Mouse (Mus musculus) stomach, embryonic 15.5 days (tissue): ENCODE data around the gene Rem1. TPM values are rescaled to one million over a fixed set of nuclear protein-coding genes. Genes with fewer than 3 reads are reported as not detected.
"Not testable (repeated sequence)": the region's sequence is repeated elsewhere in the genome, so short reads cannot be mapped to it uniquely, and the experiment has no call there.

Source experiments
- ATAC-seq: fragments of 200-750 bp; cut with Nextera tagmentation; 2 replicates; pipeline ENCODE4 v1.8.0; 2017; ENCODE audit warnings: low read depth, moderate number of reproducible peaks, moderate TSS enrichment; ENCODE audit not compliant: insufficient read depth, low FRiP score
- H3K27ac ChIP-seq: fragments of 300-500 bp; sonication (generic); 2 replicates; pipeline ENCODE4 v1.5.1; 2015; ENCODE audit warnings: mild to moderate bottlenecking, inconsistent platforms
- H3K27me3 ChIP-seq: fragments of 300-500 bp; sonication (generic); replicated peaks from 2 replicates; pipeline ENCODE4 v1.6.1; 2015; ENCODE audit warnings: inconsistent platforms
- H3K36me3 ChIP-seq: fragments of 300-500 bp; sonication (generic); 2 replicates; pipeline ENCODE4 v1.6.1; 2015; ENCODE audit warnings: inconsistent platforms
- H3K4me1 ChIP-seq: fragments of 300-500 bp; sonication (generic); 2 replicates; pipeline ENCODE4 v1.6.1; 2015; ENCODE audit warnings: inconsistent platforms
- H3K4me2 ChIP-seq: fragments of 300-500 bp; sonication (generic); 2 replicates; pipeline ENCODE4 v1.6.1; 2015; ENCODE audit warnings: mild to moderate bottlenecking, inconsistent platforms
- H3K4me3 ChIP-seq: fragments of 300-500 bp; sonication (generic); replicated peaks from 2 replicates; pipeline ENCODE4 v1.5.1; 2015; ENCODE audit warnings: inconsistent platforms
- H3K9ac ChIP-seq: fragments of 300-500 bp; sonication (generic); 2 replicates; pipeline ENCODE4 v1.6.1; 2015; ENCODE audit warnings: inconsistent platforms
- H3K9me3 ChIP-seq: fragments of 300-500 bp; sonication (generic); 2 replicates; pipeline ENCODE4 v1.6.1; 2016; ENCODE audit warnings: inconsistent platforms
- WGBS: fragments of 180-500 bp; shearing (Covaris S2); methylation state at CpG from one replicate; pipeline ENCODE4 v1.1.7; 2015; 5-methylcytosine and 5-hydroxymethylcytosine counted together
- polyA plus RNA-seq: library from polyadenylated mRNA; unstranded; fragments of >200 nt; fragmentation: Nextera tagmentation; extraction: Ambion mirVana; gene quantifications from 2 replicates; pipeline ENCODE4 v1.2.1, GENCODE M21; 2015

The Rem1 gene
- polyA plus RNA-seq, 1 experiment from 2014 or later = 22.7 TPM

DNA sequence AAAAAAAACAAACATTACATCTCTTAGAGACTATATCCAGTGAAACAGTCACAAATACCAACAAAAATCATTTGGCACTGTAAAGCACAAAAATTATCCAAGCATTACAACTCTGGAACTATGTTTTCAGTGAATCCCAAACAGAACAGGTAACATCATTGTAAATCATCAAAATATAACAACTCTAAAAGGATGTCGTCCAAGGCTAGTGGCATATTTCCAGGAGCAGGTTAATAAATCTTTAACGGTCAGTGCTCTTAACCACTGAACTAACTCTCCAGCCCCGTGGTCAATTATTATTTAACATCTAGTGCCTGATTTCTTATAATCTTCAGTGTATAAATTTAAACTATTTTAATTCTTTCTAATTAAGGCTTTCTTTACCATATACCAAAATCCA lies 39.4 kb downstream of the Rem1 start:
- WGBS = 71% methylated on average over 3 of the region's 3 CpGs
- not testable (repeated sequence) for H3K4me3 ChIP-seq, H3K36me3 ChIP-seq, H3K27ac ChIP-seq, H3K9ac ChIP-seq, H3K27me3 ChIP-seq, ATAC-seq, H3K9me3 ChIP-seq, H3K4me2 ChIP-seq
- peaks cover 12% of the 10 kb centered on the region for H3K4me1 ChIP-seq

DNA sequence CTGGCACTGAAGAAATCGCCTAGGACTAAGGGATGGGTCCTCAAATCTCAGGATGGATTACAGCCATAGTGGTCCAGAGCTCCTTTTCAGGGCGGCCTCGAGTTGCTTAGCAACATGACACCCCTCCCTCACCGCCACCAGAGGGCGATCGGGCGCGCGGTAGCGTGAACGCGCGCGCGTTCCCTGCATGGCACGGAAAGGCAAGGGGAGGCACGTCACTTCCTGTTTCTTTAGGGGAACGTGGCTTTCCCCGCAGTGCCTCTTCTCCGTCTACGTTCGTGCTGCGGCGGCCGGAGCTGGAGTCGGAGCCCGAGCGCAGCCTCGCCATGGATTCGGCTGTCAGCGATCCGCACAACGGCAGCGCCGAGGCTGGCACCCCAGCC lies 42.5 kb downstream of the Rem1 start, which contains the start of gene H13:
Gene H13, plus strand, starts transcription at position 206 of the 383 bp plus-strand sequence.
- peaks cover 32% of the 10 kb centered on the region for H3K4me1 ChIP-seq
- WGBS = under 1% methylated on average over 35 of the region's 35 CpGs
- H3K9ac ChIP-seq = peak within 1 kb of the TSS; percentile 68
- no peaks in the 10 kb centered on the region for H3K27me3 ChIP-seq
- peak within 1 kb of the TSS; percentile 74 for H3K4me2 ChIP-seq
- H3K9me3 ChIP-seq = no peaks in the 10 kb centered on the region
- H3K27ac ChIP-seq = peak within 1 kb of the TSS; percentile 95
- H3K4me3 ChIP-seq = peak within 1 kb of the TSS; percentile 91
- peak; percentile 79 for ATAC-seq
- H3K36me3 ChIP-seq = no peaks in the 10 kb centered on the region

DNA sequence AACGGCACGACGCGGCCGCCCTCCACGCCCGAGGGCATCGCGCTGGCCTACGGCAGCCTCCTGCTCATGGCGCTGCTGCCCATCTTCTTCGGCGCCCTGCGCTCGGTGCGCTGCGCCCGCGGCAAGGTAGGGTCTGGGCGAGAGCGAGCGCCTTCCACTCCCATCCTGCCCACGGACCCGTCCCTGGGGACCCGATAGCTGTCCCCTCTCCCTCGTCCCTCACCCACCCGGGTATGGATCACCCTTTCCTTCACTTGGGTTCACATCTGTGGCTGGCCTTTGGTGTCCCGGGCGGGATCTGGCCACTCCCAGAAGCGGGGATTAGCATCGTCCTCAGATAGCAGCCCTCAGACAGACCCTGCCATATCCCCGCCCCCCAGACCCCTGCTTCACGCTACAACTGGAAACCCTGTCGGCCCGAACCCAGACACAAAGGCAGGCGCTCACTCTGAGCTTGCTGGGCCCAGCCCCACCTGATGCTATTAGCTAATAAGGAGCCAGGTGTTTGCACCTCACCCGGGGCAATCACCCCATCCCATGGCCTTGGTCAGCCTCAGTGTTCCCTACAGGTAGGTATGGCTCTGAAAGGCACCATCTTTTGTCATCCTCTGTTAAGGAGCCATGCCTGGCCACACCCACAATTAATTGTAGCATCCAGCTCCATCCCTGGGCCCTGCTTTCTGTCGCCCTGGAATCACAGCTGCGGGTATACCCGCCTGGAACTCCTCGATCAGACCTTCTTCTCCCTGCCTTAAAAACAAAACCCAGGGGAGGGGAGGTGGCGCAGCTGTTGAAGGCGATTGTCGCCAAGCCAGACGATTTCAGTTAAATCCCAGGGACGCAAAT lies 43.1 kb downstream of the Rem1 start:
- peak; percentile 68 for ATAC-seq
- Histone ChIP-seq H3K27me3 (no peaks in the 10 kb centered on the region), H3K9ac (peak overlapping the region; percentile 68), H3K27ac (peak overlapping the region; percentile 95), H3K4me1 (peaks cover 32% of the 10 kb centered on the region), H3K4me3 (peak overlapping the region; percentile 91), H3K4me2 (peak overlapping the region; percentile 74), H3K36me3 (no peaks in the 10 kb centered on the region), H3K9me3 (no peaks in the 10 kb centered on the region)
- under 1% methylated on average over 41 of the region's 46 CpGs for WGBS

DNA sequence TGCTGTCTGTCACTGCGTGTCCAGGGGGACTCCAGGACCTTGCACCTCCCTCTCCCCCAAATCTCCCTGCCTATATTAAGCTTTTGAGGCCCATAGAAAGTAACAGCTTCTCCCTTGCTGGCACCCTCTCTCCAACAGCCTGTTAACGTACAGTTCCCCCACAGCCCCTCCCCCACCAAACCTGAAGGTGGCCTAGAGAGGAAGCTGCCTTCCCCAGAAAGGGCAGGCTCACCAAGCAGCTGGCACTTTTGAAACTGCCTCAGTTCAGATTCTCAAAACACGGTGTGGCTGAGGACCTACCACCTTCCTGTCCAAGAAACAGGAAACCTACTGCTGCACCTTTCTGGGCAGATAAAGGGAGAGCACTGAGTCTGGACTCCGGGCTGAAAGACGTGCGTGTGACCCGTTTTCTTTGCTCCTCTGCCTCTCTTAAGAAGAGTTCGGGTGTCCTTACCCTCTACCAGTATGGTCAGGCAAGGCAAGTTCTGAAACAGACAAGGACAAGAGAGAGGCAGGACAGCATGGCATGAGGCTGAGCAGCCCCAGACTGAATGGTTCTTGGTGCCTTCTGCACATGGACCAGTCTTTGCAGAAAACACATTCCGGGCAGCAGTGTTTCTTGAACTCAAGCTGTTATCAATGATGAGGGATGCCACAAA lies 44.4 kb downstream of the Rem1 start:
- peak overlapping the region; percentile 91 for H3K4me3 ChIP-seq
- peaks cover 11% of the 10 kb centered on the region for H3K36me3 ChIP-seq
- ATAC-seq = no peak
- H3K27me3 ChIP-seq = no peaks in the 10 kb centered on the region
- H3K9ac ChIP-seq = peak overlapping the region; percentile 68
- peaks cover 32% of the 10 kb centered on the region for H3K4me1 ChIP-seq
- 46% methylated on average over 9 of the region's 9 CpGs for WGBS
- no peaks in the 10 kb centered on the region for H3K9me3 ChIP-seq
- peak overlapping the region; percentile 74 for H3K4me2 ChIP-seq
- peak overlapping the region; percentile 95 for H3K27ac ChIP-seq

DNA sequence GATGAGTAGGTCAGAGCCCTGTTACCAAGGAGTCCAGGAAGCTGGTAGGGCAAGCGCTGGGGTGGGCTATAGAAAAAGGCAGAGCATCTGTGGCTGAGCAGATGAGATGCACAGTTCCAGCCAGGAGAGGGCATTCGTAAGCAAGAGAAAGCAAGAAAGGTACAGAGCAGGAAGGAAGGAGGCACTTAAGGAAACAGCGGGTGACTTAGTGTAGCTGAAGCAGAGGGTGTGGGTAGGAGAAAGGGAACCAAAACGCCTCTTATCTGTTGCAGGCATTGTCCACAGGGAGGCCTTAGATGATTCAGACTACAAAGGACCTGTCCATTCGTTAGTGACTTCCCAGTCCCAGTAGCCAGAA lies 44.9 kb downstream of the Rem1 start:
- ATAC-seq = no peak
- H3K9me3 ChIP-seq = no peaks in the 10 kb centered on the region
- H3K27me3 ChIP-seq = no peaks in the 10 kb centered on the region
- WGBS = 26% methylated on average over 5 of the region's 5 CpGs
- no peak overlapping the region for H3K27ac ChIP-seq
- H3K4me1 ChIP-seq = peaks cover 32% of the 10 kb centered on the region
- H3K36me3 ChIP-seq = peaks cover 14% of the 10 kb centered on the region
- H3K4me3 ChIP-seq = peak overlapping the region; percentile 91
- H3K9ac ChIP-seq = no peak overlapping the region
- peak overlapping the region; percentile 74 for H3K4me2 ChIP-seq

DNA sequence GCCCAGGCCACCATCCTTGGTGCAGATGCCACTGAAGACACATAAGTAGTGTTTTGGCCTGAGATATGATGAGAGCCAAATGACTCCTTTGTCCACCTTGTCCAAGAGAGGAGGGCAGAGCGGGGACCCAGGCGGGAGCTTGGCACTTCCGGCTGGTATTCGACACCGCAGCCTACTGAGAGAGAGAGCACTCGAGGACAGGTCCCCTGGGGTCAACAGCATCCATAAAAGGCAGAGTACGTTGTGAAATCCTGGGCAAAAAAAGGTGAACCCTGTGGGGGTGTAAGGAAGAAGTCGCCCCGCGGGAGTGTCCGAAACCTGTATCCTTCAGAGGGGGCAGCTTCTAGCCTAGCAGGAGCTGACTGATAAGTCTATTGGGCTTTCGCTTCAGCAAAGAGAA lies 45.4 kb downstream of the Rem1 start:
- H3K9ac ChIP-seq = no peak overlapping the region
- no peak overlapping the region for H3K27ac ChIP-seq
- H3K4me2 ChIP-seq = peak overlapping the region; percentile 74
- H3K4me3 ChIP-seq = no peak overlapping the region
- ATAC-seq = no peak
- H3K9me3 ChIP-seq = no peaks in the 10 kb centered on the region
- H3K4me1 ChIP-seq = peaks cover 32% of the 10 kb centered on the region
- 87% methylated on average over 12 of the region's 12 CpGs for WGBS
- H3K27me3 ChIP-seq = no peaks in the 10 kb centered on the region
- H3K36me3 ChIP-seq = peaks cover 17% of the 10 kb centered on the region

DNA sequence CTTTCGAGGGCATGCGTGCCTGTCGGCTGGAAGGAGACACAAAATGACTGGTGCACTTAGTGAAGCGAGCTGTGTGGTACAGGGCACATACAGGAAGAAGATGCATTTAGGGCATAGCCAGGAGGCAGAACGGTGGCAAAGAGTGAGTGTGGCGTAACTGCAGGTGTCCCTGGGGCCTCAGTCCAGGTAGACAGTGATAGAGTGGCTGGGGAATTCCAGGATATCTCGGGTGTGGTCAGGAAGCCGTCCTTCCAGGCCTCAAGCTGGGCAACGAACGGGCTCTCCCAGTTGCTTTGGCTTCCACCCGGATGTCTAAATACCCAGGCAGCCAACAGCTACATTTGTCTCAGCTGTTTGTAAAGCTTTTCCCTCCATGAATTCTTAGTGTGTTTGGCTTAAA lies 47.4 kb downstream of the Rem1 start:
- Histone ChIP-seq H3K27ac (0 out of 2 replicates have a peak overlapping the region, but pooled peaks have one; percentile 4), H3K36me3 (peaks cover 25% of the 10 kb centered on the region), H3K4me1 (peaks cover 32% of the 10 kb centered on the region), H3K9ac (no peak overlapping the region), H3K4me2 (no peak overlapping the region), H3K9me3 (no peaks in the 10 kb centered on the region), H3K27me3 (no peaks in the 10 kb centered on the region), H3K4me3 (no peak overlapping the region)
- ATAC-seq = no peak
- 64% methylated on average over 11 of the region's 11 CpGs for WGBS

DNA sequence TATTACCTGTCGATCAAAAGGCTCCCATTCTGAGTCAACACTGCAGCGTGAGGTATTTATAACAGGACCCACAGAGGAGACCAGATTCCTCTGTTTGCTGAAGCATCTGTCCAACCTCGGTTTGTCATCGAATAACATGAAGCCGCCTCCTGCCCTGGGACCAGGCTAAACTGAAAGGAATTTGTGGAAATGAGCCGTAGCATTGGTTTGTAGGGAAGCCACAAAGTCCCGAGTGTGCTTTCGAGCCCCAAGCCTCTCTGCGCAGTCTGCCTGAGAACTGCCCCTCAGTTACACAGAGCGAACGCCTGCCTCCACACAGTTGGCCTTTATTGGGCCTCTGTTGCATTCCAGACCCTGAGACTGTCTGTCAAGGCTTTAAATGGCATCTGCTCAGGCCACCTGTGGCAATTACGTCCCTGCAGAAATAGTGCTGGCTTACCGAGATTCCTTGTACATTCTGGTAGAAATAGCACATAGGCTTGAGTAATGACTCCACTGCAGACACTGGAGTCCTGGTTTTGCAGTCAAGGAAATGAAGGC lies 48.6 kb downstream of the Rem1 start:
- ATAC-seq = no peak
- no peak overlapping the region for H3K27ac ChIP-seq
- WGBS = 83% methylated on average over 13 of the region's 13 CpGs
- no peak overlapping the region for H3K4me3 ChIP-seq
- H3K4me1 ChIP-seq = peaks cover 30% of the 10 kb centered on the region
- H3K9me3 ChIP-seq = no peaks in the 10 kb centered on the region
- no peak overlapping the region for H3K9ac ChIP-seq
- no peak overlapping the region for H3K4me2 ChIP-seq
- no peaks in the 10 kb centered on the region for H3K27me3 ChIP-seq
- H3K36me3 ChIP-seq = peaks cover 33% of the 10 kb centered on the region

DNA sequence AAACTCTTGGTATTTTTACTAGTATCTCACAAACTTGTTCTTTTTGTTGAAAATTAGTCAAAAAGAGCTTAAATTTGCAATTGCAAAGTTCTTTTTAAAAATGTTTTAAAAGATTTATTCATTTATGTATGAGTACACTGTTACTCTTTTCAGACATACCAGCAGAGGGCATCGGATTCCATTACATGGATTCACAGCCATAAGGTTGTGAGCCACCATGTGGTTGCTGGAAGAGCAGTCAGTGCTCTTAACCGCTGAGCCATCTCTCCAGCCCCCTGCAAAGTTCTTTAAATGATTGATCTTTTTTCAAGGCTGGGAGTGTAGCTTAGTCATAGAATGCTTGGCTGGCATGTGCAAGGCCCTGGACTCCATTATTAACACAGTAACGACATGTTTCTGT lies 51.6 kb downstream of the Rem1 start:
- 47% methylated on average over 3 of the region's 3 CpGs for WGBS
- Histone ChIP-seq H3K27ac (no peak overlapping the region), H3K4me2 (no peak overlapping the region), H3K9ac (no peak overlapping the region), H3K9me3 (no peaks in the 10 kb centered on the region), H3K4me3 (no peak overlapping the region), H3K4me1 (peaks cover 4% of the 10 kb centered on the region), H3K36me3 (peaks cover 62% of the 10 kb centered on the region), H3K27me3 (no peaks in the 10 kb centered on the region)
- ATAC-seq = no peak

DNA sequence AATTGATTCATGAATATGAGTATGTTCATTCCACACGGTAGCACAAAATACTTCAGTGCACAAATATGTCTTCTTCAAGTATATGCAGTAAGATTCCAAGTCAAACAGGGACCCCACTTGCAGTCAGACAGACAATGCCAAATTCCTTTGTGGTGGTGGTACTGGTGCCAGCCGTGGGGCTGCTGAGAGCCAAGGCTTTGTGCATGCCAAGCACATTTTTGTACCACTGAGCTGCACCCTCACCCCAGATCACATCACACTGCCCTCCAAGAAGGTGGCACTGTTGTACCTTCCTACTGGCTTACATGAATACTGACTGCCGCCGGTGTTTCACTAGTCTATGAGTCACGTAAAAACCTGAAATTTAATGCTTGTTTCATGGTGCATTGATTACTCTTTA lies 52.2 kb downstream of the Rem1 start:
- H3K9me3 ChIP-seq = no peaks in the 10 kb centered on the region
- no peak for ATAC-seq
- H3K4me3 ChIP-seq = no peak overlapping the region
- no peak overlapping the region for H3K27ac ChIP-seq
- H3K4me1 ChIP-seq = peaks cover 2% of the 10 kb centered on the region
- no peak overlapping the region for H3K4me2 ChIP-seq
- 86% methylated on average over 5 of the region's 5 CpGs for WGBS
- no peak overlapping the region for H3K9ac ChIP-seq
- no peaks in the 10 kb centered on the region for H3K27me3 ChIP-seq
- H3K36me3 ChIP-seq = peaks cover 64% of the 10 kb centered on the region

DNA sequence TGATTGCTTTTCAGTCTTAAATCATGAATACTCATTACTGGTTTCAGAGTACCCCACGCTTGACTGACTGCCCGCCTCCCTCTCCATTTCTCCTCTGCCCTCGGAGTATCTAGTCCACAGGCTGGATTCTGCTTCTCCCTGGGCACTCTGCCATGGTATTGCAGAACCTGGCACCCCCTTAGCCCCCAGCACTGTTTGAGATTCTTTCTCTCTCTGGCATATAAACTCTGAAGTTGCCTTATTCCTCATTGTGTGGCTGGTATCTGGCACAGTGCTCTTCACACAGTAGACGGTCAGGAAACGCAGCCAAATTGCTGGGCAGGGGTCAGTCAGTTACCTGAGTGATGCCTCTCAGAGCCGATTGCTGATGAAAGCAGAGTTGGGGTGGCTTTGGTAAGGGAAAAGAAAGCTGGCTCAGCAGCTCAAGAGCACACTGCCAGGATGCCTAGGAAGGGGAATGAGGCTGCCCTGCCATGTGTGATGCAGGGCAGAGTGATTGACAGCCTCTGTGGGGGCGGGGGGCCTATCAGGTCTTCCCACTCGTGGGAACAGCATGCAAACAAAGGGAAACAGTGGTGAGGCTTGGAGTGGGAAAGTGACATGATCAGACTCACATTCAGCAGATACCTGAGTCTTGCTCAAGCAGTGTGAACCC lies 53.1 kb downstream of the Rem1 start:
- no peak overlapping the region for H3K4me2 ChIP-seq
- H3K27me3 ChIP-seq = no peaks in the 10 kb centered on the region
- no peak overlapping the region for H3K9ac ChIP-seq
- no peak overlapping the region for H3K27ac ChIP-seq
- no peaks in the 10 kb centered on the region for H3K9me3 ChIP-seq
- peaks cover 73% of the 10 kb centered on the region for H3K36me3 ChIP-seq
- H3K4me3 ChIP-seq = no peak overlapping the region
- H3K4me1 ChIP-seq = no peaks in the 10 kb centered on the region
- WGBS = 80% methylated on average over 8 of the region's 8 CpGs
- peak; percentile 19; the same call in 1 of the 2 replicates for ATAC-seq

DNA sequence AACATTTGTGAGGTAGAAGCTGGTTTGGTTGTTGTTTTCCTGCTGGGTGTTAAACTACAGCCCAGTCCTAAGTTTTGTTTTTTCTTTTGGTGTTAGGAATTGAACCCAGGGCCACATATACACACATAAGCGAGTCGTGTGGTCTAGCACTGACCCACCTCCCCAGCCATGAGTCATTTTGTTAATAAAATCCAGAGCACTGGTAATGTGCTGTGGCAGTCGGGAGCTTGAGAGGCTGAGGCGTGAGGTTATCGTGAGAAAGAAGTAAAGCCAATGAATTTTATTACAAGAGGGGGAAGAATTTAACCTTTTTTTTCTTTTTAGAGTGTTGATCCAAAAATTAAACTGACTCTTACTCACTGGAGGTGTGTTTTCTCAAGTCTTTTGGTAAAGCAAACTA lies 56.3 kb downstream of the Rem1 start:
- H3K9me3 ChIP-seq = no peaks in the 10 kb centered on the region
- H3K27ac ChIP-seq = no peak overlapping the region
- 88% methylated on average over 5 of the region's 5 CpGs for WGBS
- no peaks in the 10 kb centered on the region for H3K27me3 ChIP-seq
- ATAC-seq = no peak
- peaks cover 86% of the 10 kb centered on the region for H3K36me3 ChIP-seq
- H3K4me1 ChIP-seq = no peaks in the 10 kb centered on the region
- H3K4me2 ChIP-seq = no peak overlapping the region
- no peak overlapping the region for H3K4me3 ChIP-seq
- H3K9ac ChIP-seq = no peak overlapping the region
